Mouse (Mus musculus) bone marrow, adult 2 months (tissue): ENCODE measurements around the gene Nfia. TPM values are rescaled to one million over a fixed set of nuclear protein-coding genes. Genes with fewer than 3 reads are reported as not detected.

Experiments used
- H3K27ac ChIP-seq: fragments of 200-500 bp; 2 replicates; pipeline ENCODE4 v1.5.1; 2012; ENCODE audit warnings: low read depth, mild to moderate bottlenecking, control low read depth, inconsistent platforms, low read length; ENCODE audit not compliant: control insufficient read depth, poor library complexity, insufficient read depth
- H3K4me1 ChIP-seq: fragments of 200-500 bp; 2 replicates; pipeline ENCODE4 v1.6.1; 2011; ENCODE audit warnings: low read length; ENCODE audit not compliant: control insufficient read depth, insufficient read depth
- H3K4me3 ChIP-seq: fragments of 200-500 bp; replicated peaks from 2 replicates; pipeline ENCODE3; 2011; ENCODE audit warnings: mild to moderate bottlenecking, low read depth, low read length, control low read depth; ENCODE audit not compliant: control insufficient read depth
- CTCF ChIP-seq: fragments of 200-500 bp; IDR thresholded peaks from 2 replicates; pipeline ENCODE4 v1.5.1; 2011; ENCODE audit warnings: low read length, control low read depth; ENCODE audit not compliant: control insufficient read depth, insufficient read depth
- POLR2A ChIP-seq: fragments of 200-500 bp; IDR thresholded peaks from 2 replicates; pipeline ENCODE4 v1.6.1; 2011; ENCODE audit warnings: low read depth, mild to moderate bottlenecking, control low read depth, low read length, borderline replicate concordance; ENCODE audit not compliant: control insufficient read depth
- WGBS: fragments of 180-500 bp; shearing (Covaris S2); methylation state at CpG from one replicate; pipeline ENCODE4 v1.1.7; 2018; 5-methylcytosine and 5-hydroxymethylcytosine counted together
- polyA plus RNA-seq: library from polyadenylated mRNA; stranded (reverse); fragments of >200 nt; gene quantifications from 2 replicates; pipeline ENCODE4 v1.2.4, GENCODE M21; 2011; ENCODE audit warnings: low replicate concordance; ENCODE audit not compliant: missing spikeins, insufficient read depth, insufficient read length

The Nfia gene
- polyA plus RNA-seq, 1 experiment, result 5.8 TPM

GRCm38 (mm10) chr4:98157921-98158320 is 385.4 kb downstream of the Nfia start:
- TF ChIP-seq CTCF (no peak), POLR2A (no peak)
- H3K4me3 ChIP-seq, result no peak overlapping the region
- H3K4me1 ChIP-seq, result no peaks in the 10 kb centered on the region
- H3K27ac ChIP-seq, result no peak overlapping the region
- WGBS, result 80% methylated on average over 3 of the region's 3 CpGs

GRCm38 (mm10) chr4:98166379-98166778 is 393.8 kb downstream of the Nfia start:
- Histone ChIP-seq H3K27ac (no peak overlapping the region), H3K4me1 (no peaks in the 10 kb centered on the region), H3K4me3 (no peak overlapping the region)
- 87% methylated on average over 3 of the region's 3 CpGs for WGBS
- TF ChIP-seq POLR2A (no peak), CTCF (no peak)

Other genes starting within 250 kb of the Nfia start
- gene E130114P18Rik, start 5.3 kb downstream of the Nfia start, polyA plus RNA-seq, result not detected in 2 replicates